Mouse (Mus musculus): ENCODE results near the gene Ttc30a2. TPM values are rescaled to one million over a fixed set of nuclear protein-coding genes. Genes with fewer than 3 reads are reported as not detected.
"Not testable (repeated sequence)": the region's sequence is repeated elsewhere in the genome, so short reads cannot be mapped to it uniquely, and the experiment has no call there.

Gene Ttc30a2
- polyA plus RNA-seq (2012), result not detected in 2 replicates

DNA sequence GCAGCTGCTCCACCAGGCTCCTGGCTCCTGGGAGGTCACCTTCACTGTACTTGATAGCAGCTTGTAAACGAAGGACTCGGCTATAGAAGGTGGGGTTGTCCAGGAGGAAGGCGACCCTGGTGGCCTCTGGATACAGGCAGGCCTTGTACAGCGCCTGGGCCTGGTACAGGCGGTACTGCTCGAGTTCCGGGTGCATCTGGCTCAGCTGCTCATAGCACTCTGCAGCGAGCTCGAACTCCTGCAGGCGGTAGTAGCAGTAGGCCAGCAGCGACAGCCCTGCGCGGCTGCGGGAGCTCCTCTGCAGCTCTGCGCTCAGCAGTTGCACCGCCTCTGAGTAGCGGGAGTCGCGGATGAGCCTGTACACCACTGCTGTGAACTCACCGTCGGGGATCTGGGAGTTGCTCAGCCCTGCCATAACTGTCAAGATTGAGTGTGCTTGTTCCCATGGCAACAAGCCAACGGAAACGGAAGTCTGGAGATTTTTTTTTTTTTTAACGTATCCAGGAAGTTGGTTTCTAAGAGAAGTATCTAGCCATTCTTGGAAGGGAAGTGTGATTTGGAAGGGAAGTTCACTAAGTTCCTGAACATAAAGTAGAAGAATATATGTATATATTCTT, at the start of gene Ttc30a2:
Ttc30a2 (minus strand) TSS at position 419 of the 617 bp plus-strand sequence.
- H3K36me3 ChIP-seq (ENCODE audit: control insufficient read depth); H3K4me3 ChIP-seq (replicated peaks); H3K4me1 ChIP-seq (ENCODE audit: control insufficient read depth); H3K9me3 ChIP-seq (ENCODE audit: control insufficient read depth, low read length); H3K27me3 ChIP-seq (ENCODE audit: control insufficient read depth): not testable (repeated sequence)

DNA sequence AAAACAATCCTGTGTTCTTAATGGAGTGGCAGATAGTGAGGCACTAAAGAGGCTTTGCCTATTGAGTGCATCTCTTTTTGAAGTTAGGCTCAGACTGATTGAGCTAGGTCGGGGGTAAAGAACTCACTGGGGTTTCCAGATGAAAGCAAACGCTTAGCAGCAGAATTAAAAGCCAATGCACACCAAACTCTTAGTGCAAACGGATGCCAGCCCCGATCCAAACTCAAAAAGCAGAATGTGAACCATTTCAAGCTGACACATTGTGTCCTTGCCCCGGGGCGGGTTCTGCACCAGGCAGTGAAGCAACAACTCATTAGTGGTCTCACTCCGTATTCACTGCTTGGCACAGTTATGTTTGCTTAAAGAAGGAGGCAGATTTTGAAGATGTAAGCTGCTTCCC, 38.9 kb upstream of the Ttc30a2 start:
- TF ChIP-seq GATA1 (IDR thresholded peaks at IDR 0.05; ENCODE audit: low read length), result no peak
- TF ChIP-seq TAL1 (IDR thresholded peaks at IDR 0.05; ENCODE audit: low read length), result no peak

DNA sequence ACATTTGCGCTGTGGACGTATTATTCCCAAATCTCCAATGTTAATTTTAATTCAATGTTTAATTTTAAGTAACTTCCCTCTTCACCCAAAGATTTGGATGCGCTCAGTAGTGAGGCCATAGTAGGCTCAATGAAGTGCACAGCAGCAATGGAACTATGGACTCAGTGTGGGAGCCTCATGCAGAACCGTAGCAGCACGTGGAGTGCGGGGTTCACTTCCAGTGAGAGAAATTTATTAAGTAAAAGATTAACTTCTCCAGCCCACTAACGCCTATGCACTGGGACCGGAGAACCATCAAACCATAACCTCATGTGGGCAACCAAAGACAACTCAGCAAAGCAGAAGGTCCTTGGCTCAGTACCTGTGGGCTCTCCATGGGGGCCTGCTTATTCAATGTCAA, 38.2 kb upstream of the Ttc30a2 start:
- no peak for TF ChIP-seq GATA1 (IDR thresholded peaks at IDR 0.05; ENCODE audit: low read length)
- no peak for TF ChIP-seq TAL1 (IDR thresholded peaks at IDR 0.05; ENCODE audit: low read length)

More for the DNA sequence above, 38.9 kb upstream of the Ttc30a2 start:
- Histone ChIP-seq H3K4me3 (replicated peaks) (no peak overlapping the region), H3K4me1 (ENCODE audit: control insufficient read depth) (no peaks in the 10 kb centered on the region), H3K9me3 (ENCODE audit: control insufficient read depth, low read length) (no peaks in the 10 kb centered on the region), H3K27me3 (ENCODE audit: control insufficient read depth) (no peaks in the 10 kb centered on the region), H3K36me3 (ENCODE audit: control insufficient read depth) (no peaks in the 10 kb centered on the region)

DNA sequence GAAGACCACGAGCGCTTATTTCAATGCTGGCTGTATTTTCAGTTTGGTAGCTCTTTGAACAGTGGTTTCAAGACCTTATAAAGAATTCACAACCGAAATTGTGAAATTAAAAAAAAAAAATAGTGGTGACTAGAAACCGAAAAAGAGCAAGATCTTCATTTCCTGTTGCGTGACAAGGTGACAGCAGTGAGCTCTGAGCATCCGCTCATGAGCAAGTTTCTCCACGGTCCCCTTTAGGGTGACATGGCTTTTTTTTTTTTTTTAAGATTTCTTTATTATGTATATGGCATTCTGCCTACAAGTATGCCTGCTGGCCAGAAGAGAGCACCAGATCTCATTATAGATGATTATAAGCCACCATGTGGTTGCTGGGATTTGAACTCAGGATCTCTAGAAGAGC, 37.5 kb upstream of the Ttc30a2 start:
- Histone ChIP-seq H3K27me3 (ENCODE audit: control insufficient read depth) (no peaks in the 10 kb centered on the region), H3K36me3 (ENCODE audit: control insufficient read depth) (no peaks in the 10 kb centered on the region), H3K4me1 (ENCODE audit: control insufficient read depth) (no peaks in the 10 kb centered on the region), H3K4me3 (replicated peaks) (no peak overlapping the region), H3K9me3 (ENCODE audit: control insufficient read depth, low read length) (no peaks in the 10 kb centered on the region)
- TF ChIP-seq GATA1 (IDR thresholded peaks at IDR 0.05; ENCODE audit: low read length) (no peak), TAL1 (IDR thresholded peaks at IDR 0.05; ENCODE audit: low read length) (no peak)

More for the DNA sequence above, 38.2 kb upstream of the Ttc30a2 start:
- no peaks in the 10 kb centered on the region for H3K9me3 ChIP-seq (ENCODE audit: control insufficient read depth, low read length)
- H3K36me3 ChIP-seq (ENCODE audit: control insufficient read depth), result no peaks in the 10 kb centered on the region
- no peaks in the 10 kb centered on the region for H3K27me3 ChIP-seq (ENCODE audit: control insufficient read depth)
- H3K4me3 ChIP-seq (replicated peaks), result no peak overlapping the region
- H3K4me1 ChIP-seq (ENCODE audit: control insufficient read depth), result no peaks in the 10 kb centered on the region

DNA sequence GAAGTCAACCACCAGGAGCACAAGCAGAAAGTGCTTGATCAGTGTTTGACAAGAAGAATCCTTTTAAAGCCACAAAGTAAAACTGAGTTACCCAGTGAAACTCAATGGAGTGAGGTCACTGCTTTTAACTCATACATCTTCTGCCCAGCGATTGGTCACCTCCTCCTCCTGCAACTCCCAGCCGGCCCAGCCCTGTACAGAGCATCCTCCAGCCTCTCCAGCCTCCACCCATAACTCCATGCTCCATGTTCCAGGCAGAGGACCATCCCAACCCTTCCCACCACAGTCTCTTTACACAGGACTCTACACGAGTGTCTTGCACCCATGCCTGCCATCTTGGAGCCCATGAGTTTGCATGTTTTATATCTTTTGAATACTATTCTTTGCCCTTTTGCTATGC, 36.7 kb upstream of the Ttc30a2 start:
- Histone ChIP-seq H3K27me3 (ENCODE audit: control insufficient read depth) (no peaks in the 10 kb centered on the region), H3K4me1 (ENCODE audit: control insufficient read depth) (no peaks in the 10 kb centered on the region), H3K4me3 (replicated peaks) (no peak overlapping the region), H3K36me3 (ENCODE audit: control insufficient read depth) (no peaks in the 10 kb centered on the region), H3K9me3 (ENCODE audit: control insufficient read depth, low read length) (no peaks in the 10 kb centered on the region)
- TF ChIP-seq GATA1 (IDR thresholded peaks at IDR 0.05; ENCODE audit: low read length) (no peak), TAL1 (IDR thresholded peaks at IDR 0.05; ENCODE audit: low read length) (no peak)

DNA sequence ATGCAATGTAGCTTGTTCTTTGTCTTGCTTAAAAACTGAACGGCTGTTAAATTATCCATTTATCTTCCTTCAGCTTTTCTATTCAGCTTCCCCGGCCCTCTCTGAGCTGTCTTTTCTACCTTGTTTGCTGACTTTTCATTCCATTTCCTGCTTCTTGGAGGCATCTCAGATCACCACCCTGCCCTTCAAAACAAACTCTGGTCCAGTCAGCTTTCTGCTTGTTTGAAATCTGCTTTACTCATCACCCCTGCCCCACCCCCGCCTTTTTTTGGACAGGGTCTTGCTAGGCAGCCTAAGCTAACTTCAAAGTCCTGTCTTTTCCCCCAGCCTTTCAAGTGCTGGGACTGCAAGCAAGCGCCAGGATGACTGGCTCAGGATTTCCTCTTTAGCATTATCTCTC, 28.2 kb upstream of the Ttc30a2 start:
- no peaks in the 10 kb centered on the region; the same call in 1 of the 2 replicates for H3K4me1 ChIP-seq (ENCODE audit: control insufficient read depth)
- H3K4me3 ChIP-seq (replicated peaks), result no peak overlapping the region
- H3K27me3 ChIP-seq (ENCODE audit: control insufficient read depth), result no peaks in the 10 kb centered on the region
- no peaks in the 10 kb centered on the region for H3K36me3 ChIP-seq (ENCODE audit: control insufficient read depth)
- no peaks in the 10 kb centered on the region for H3K9me3 ChIP-seq (ENCODE audit: control insufficient read depth, low read length)
- no peak for TF ChIP-seq TAL1 (IDR thresholded peaks at IDR 0.05; ENCODE audit: low read length)
- no peak for TF ChIP-seq GATA1 (IDR thresholded peaks at IDR 0.05; ENCODE audit: low read length)

DNA sequence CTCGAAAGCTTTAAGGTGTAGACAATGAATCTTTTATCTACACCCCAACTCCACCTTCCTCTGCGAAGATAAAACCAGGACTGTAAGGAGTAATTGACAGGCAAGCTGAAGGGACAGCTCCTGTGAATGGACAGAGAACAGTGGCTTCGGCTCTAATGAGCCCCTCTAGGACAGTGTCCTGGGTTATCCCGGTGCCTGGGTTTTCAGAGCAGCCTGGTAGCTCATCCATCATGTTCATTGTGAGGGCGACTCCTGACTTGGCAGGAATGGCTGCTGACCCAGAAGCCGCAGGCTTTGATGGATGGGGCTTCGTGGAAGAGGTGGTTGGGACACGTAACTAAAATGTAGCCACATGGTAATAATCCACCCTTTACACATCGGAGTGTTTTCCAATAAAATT, 24.9 kb upstream of the Ttc30a2 start:
- no peaks in the 10 kb centered on the region; the same call in 1 of the 2 replicates for H3K4me1 ChIP-seq (ENCODE audit: control insufficient read depth)
- H3K9me3 ChIP-seq (ENCODE audit: control insufficient read depth, low read length), result no peaks in the 10 kb centered on the region
- no peaks in the 10 kb centered on the region for H3K36me3 ChIP-seq (ENCODE audit: control insufficient read depth)
- H3K4me3 ChIP-seq (replicated peaks), result no peak overlapping the region
- TF ChIP-seq TAL1 (IDR thresholded peaks at IDR 0.05; ENCODE audit: low read length), result no peak
- TF ChIP-seq GATA1 (IDR thresholded peaks at IDR 0.05; ENCODE audit: low read length), result no peak
- H3K27me3 ChIP-seq (ENCODE audit: control insufficient read depth), result no peaks in the 10 kb centered on the region

DNA sequence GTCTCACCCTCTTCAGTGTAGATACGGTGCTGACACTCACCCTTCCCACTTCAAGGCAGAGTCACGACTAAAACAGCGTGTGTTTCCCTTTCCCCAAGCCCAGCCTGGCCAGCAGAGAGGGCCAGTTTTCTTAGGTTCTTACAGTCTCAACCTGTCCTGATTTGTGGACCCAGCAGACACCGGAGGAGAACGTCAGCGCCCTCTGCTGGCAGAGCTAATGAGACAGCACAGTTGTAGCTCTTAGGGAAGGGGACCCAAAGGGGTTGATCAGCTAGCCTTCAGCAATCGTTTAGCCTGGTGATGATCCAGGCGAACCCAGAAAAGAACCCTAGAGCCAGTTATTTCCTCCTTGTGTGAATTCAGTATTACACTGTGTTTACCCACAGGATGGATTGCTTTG, 23.4 kb upstream of the Ttc30a2 start:
- no peaks in the 10 kb centered on the region for H3K36me3 ChIP-seq (ENCODE audit: control insufficient read depth)
- H3K4me1 ChIP-seq (ENCODE audit: control insufficient read depth), result no peaks in the 10 kb centered on the region; the same call in 1 of the 2 replicates
- TF ChIP-seq GATA1 (IDR thresholded peaks at IDR 0.05; ENCODE audit: low read length), result no peak
- TF ChIP-seq TAL1 (IDR thresholded peaks at IDR 0.05; ENCODE audit: low read length), result no peak
- H3K9me3 ChIP-seq (ENCODE audit: control insufficient read depth, low read length), result no peaks in the 10 kb centered on the region
- H3K4me3 ChIP-seq (replicated peaks), result no peak overlapping the region
- no peaks in the 10 kb centered on the region for H3K27me3 ChIP-seq (ENCODE audit: control insufficient read depth)

DNA sequence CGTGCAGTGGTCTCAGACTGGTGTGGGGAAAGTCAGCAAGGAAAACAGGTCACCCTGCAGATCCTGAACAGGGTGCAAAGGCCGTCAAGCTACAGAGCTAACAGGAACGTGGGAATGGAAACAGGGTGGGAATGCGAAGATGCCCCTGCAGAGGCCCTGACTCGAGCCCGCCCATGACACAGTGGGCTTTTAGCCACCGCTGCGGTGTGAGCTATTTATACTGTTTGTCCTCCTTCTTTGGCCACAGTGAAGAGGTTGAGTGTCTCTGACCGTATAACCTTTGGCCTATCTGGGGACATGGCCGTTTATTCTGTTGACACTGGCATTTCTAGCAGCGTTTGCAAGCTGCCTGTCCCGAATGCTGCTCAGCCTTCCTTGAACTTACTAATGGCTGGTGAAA, 21.7 kb upstream of the Ttc30a2 start:
- no peak overlapping the region for H3K4me3 ChIP-seq (replicated peaks)
- no peaks in the 10 kb centered on the region for H3K36me3 ChIP-seq (ENCODE audit: control insufficient read depth)
- H3K27me3 ChIP-seq (ENCODE audit: control insufficient read depth), result no peaks in the 10 kb centered on the region
- H3K4me1 ChIP-seq (ENCODE audit: control insufficient read depth), result no peaks in the 10 kb centered on the region; the same call in 1 of the 2 replicates
- no peaks in the 10 kb centered on the region for H3K9me3 ChIP-seq (ENCODE audit: control insufficient read depth, low read length)
- TF ChIP-seq GATA1 (IDR thresholded peaks at IDR 0.05; ENCODE audit: low read length) (no peak), TAL1 (IDR thresholded peaks at IDR 0.05; ENCODE audit: low read length) (no peak)

DNA sequence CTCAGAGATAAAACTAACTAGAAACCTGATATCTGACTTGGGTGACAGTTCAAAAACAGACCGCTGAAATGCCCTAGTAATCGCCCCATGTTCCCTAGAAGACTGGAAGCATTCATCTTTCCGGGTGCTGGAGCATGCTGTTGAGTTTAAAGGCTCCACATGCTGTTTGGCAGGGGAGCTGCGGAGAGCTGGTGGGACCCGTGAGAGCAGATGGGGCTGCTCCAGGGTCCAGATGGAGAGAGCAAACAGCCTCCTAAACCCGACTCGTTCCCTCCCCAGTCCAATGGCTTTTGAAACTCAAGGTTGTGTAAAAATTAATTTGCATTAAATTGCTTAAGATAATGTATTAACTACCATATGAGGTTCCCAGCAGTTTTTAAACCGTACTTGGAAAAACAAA, 20.7 kb upstream of the Ttc30a2 start:
- no peak for TF ChIP-seq TAL1 (IDR thresholded peaks at IDR 0.05; ENCODE audit: low read length)
- no peak for TF ChIP-seq GATA1 (IDR thresholded peaks at IDR 0.05; ENCODE audit: low read length)
- no peaks in the 10 kb centered on the region; the same call in 1 of the 2 replicates for H3K4me1 ChIP-seq (ENCODE audit: control insufficient read depth)
- no peaks in the 10 kb centered on the region for H3K36me3 ChIP-seq (ENCODE audit: control insufficient read depth)
- no peak overlapping the region for H3K4me3 ChIP-seq (replicated peaks)
- no peaks in the 10 kb centered on the region for H3K27me3 ChIP-seq (ENCODE audit: control insufficient read depth)
- H3K9me3 ChIP-seq (ENCODE audit: control insufficient read depth, low read length), result no peaks in the 10 kb centered on the region
